Mouse (Mus musculus) left cerebral cortex, adult 2 months (tissue): Measurements from ENCODE around the gene Gabbr2. TPM values are rescaled to one million over a fixed set of nuclear protein-coding genes. Genes with fewer than 3 reads are reported as not detected.

Experiments used
- DNase-seq, 2 experiments: peaks; one replicate each; pipeline ENCODE4 v3.0.0; 2021 to 2022; ENCODE audit warnings: low spot score in 2 of 2, mixed read lengths in 1 of 2; ENCODE audit errors: extremely low spot score in 1 of 2
- H3K27ac ChIP-seq: fragments of 200-600 bp; 2 replicates; pipeline ENCODE4 v1.8.1; 2022
- H3K4me3 ChIP-seq: fragments of 200-600 bp; 2 replicates; pipeline ENCODE4 v1.8.1; 2022
- CTCF ChIP-seq: fragments of 200-600 bp; IDR thresholded peaks from 2 replicates; pipeline ENCODE4 v1.8.1; 2022; ENCODE audit warnings: antibody characterized with exemption, mild to moderate bottlenecking, moderate library complexity
- intact Hi-C: fragments of 180-260 bp; cut with DNase I; formaldehyde crosslinking; loops from one replicate; pipeline ENCODE4 v1.15.1; 2025
- total RNA-seq, 2 experiments: library from RNA; stranded (reverse); gene quantifications; 2 replicates each; pipeline ENCODE4 v1.2.3; 2021

Gene Gabbr2
- total RNA-seq, 2 experiments from 2014 or later: 258 to 266 TPM

DNA sequence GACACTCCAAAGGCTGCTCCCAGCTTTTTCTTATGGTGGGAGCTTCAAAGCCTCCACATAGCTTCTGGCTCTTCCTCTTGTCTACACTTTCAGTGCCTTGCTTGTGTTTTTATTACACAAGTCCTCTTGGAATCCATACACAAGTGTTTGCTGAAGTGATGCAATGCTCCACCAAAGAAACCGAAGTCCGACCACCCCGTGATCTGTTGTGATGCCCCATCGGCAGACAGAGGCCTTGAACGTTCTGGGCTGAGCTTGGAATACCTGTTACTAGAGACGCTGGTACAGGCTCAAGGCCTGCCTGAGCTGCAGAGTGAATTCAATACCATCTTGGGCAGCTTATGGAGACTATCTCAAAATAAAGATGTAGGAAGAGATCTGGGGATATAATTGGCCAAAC lies 3.9 kb downstream of the Gabbr2 start:
- no peak for DNase-seq
- Histone ChIP-seq H3K27ac (no peak overlapping the region), H3K4me3 (peak overlapping the region; percentile 16; the same call in 1 of the 2 replicates)
- intact Hi-C loops: no loop called here
- no peak for TF ChIP-seq CTCF

DNA sequence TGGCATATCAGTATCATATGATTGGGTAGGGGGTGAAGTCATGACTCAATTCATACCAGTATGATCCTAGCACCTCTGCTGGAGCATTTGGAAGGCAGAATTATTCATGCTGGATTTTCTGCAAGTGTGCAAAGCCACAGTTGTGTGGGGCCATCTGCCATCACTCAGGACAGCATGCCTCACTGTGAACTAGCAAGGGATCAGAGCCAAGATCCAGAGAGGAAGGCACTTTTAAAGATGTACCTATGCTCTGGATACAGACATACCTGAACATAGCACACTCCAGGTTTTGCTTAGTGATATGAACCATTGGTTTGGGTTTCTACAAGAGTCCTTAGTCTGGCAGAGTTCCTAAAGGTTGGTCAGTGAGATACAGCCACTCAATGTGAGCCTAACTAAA lies 5.6 kb downstream of the Gabbr2 start:
- no peak overlapping the region for H3K27ac ChIP-seq
- intact Hi-C loops: no loop called here
- H3K4me3 ChIP-seq: no peak overlapping the region
- DNase-seq: no peak
- no peak for TF ChIP-seq CTCF

DNA sequence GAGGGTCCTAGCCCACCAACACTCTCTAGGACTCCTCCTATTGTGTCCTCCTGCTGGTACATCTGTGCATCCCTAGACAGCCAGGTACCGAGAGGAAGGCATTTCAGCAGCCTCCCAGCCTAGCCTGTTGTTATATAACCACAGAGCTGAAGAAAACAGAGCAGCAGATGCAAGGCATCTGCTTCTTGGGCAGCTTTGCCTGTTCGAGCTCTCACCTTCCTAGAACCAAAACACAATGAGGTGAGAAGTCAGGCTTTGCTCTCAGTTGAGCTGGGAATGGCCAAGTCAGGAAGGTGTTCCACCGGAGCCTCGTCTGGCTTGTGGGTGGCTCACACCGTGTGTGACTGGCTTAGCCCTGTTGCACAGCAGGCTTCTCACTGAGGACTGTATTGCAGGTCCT lies 8.8 kb downstream of the Gabbr2 start:
- Histone ChIP-seq H3K27ac (peak overlapping the region; percentile 73), H3K4me3 (no peak overlapping the region)
- no peak for DNase-seq
- intact Hi-C loops: no loop called here
- TF ChIP-seq CTCF: no peak; the same call in 1 of the 2 replicates

DNA sequence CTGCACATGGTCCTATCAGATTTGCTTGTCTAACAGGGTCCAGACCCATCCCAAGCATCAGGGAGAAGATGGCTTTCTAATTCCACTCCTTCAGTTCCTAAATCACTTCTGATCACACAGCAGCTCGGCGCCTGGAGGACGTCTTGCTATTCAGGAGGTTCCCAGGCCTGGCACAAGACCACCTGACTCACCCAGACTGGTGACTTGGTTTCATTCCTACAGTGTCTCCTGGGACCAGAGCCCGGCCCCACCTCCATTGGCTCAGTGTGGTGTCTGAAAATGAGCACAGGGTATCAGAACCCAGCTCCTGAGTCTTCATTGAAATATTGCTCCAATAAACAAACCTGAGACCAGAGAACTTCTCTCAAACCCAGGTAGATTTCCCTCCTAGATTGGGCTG lies 9.6 kb downstream of the Gabbr2 start:
- intact Hi-C loops: no loop called here
- DNase-seq: peak in 1 of 2 experiments; percentile 48
- no peak for TF ChIP-seq CTCF
- H3K4me3 ChIP-seq: no peak overlapping the region
- H3K27ac ChIP-seq: peak overlapping the region; percentile 73

DNA sequence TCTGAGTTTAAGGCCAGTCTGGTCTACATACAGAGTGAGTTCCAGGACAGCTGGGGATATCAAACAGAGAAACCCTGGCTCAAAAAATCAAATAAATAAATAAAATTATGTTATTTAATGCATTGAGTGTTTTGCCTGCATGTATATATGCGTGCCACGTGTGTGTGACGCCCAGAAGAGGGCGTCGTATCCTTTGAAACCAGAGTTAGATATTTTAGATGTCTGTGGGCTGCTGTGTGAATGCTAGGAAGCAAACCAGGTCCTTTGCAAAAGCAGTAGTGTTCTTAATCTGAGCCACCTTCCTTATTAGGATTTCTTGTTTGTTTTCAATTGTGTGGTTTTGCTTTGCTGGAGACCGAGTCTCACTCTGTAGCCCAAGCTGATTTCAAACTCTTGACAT lies 13.3 kb downstream of the Gabbr2 start:
- TF ChIP-seq CTCF: no peak; the same call in 1 of the 2 replicates
- DNase-seq: no peak
- no peak overlapping the region for H3K4me3 ChIP-seq
- intact Hi-C loops: no loop called here
- H3K27ac ChIP-seq: no peak overlapping the region

DNA sequence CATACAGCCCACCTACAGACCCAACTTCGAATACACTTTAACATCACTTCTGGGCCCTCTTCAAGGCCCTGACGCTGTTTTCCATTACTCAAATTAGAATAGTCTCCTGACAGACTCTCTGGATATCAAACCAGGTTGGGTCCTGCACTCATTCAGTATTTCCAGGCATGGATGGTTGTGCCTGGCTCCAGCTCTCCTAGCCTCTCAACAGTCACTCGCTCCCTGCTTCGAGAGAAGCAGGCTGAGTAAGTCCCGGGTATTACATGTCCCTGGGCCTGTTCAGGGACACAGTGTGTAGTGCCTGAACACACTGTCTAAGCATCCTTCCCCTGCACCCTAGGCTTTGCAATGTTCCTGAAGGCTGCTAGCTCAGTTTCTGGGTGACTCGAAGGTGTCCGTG lies 14.5 kb downstream of the Gabbr2 start:
- no peak for TF ChIP-seq CTCF
- intact Hi-C loops: no loop called here
- H3K27ac ChIP-seq: peak overlapping the region; percentile 44
- DNase-seq: no peak
- H3K4me3 ChIP-seq: no peak overlapping the region

DNA sequence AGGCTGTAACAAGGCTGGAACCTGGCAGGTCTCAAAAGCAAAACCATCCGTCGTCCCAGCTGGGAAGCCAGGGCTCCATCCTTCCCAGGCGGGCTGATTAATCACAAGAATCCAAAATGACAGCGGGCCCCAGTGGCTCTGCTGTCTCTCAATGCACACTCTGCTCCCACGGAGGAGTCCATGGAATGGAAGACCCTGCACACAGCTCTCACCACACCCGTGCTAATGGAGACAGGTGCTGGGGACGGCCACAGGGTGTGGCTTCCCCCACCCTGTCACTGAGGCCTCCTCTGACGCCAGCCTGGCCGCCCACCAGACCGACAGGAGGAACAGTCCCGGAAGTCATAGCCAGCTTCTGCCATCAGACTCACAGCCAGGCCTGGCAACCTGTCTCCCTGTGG lies 15.0 kb downstream of the Gabbr2 start:
- intact Hi-C loops: no loop called here
- no peak overlapping the region for H3K4me3 ChIP-seq
- H3K27ac ChIP-seq: peak overlapping the region; percentile 7; the same call in 1 of the 2 replicates
- no peak for TF ChIP-seq CTCF
- peak in 1 of 2 experiments; percentile 45 for DNase-seq

DNA sequence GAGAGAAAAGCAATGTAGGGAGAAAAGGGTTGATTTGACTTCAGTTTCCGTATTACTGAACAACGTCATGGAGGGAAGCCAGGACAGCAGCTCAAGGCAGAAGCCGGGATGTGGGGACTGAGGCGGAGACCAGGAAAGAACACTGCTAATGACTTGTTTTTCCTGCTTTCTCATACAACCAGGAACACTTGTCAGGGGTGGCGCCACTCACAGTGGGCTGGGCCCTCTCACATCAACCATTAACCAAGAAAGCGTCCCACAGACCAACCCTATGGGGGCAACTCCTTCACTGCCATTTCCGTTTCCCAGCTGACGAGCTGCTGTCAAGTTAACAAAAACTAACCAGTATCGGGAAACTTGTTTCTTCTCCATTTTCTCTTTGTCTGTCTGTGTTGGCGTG lies 18.4 kb downstream of the Gabbr2 start:
- Histone ChIP-seq H3K27ac (no peak overlapping the region), H3K4me3 (no peak overlapping the region)
- no peak for TF ChIP-seq CTCF
- intact Hi-C loops: no loop called here
- DNase-seq: no peak

DNA sequence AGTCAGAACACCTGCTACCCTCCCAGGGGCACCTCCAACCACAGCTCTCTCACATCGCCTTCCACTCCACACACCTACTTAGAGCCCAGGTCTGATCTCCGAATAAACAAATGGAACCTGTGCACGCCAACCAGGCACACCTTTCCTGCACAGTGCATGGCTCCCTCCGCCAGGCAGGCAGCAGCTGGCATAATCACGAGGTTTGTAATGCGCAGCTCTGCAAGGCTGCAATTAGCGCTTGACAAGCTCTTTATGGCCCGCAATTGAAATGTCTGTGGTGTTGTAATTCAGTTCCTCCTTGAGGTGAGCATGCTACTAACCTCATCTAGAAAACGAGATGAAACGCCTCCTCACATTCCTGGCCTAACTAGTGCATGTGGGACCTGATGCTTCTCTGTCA lies 23.7 kb downstream of the Gabbr2 start:
- no peak for TF ChIP-seq CTCF
- intact Hi-C loops: no loop called here
- Histone ChIP-seq H3K4me3 (no peak overlapping the region), H3K27ac (no peak overlapping the region)
- no peak for DNase-seq

DNA sequence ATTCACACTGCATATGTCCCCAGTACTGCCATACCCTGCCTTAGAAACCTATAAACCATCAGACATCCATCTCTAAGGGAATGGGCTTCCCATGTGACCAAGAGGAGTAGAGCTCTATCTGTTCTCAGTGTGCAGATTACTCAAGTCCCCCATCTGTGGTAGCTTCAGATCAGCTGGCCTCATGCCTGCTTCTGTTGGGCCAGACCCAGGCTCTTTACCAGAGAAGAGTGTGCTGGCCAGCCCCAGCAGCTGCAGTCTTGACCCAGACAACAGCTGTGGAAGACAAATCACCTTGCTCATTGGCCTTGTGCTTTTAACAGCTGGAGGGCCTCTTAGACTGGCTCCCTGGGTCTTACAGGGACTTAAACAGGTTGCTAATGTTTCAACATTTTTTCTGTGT lies 25.1 kb downstream of the Gabbr2 start:
- H3K4me3 ChIP-seq: no peak overlapping the region
- intact Hi-C loops: no loop called here

DNA sequence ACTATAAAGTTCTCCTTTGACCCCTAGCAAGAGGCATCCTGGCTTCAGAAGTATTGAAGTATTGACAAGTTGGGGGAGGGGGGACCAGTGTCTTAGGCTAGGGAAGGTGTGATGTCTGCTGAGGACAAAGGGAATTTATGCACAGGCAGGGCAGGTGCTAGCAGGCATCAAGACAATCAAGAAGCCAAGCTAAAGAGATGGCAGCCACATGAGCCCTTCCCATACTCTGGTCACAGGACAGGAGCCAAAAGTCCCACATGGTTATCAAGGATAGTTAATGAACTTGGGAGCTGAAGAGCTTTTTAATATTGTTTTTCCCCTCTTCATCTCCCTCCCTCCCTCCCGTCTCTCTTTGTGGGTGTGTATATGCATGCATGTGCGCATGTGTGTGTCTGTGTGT lies 30.3 kb downstream of the Gabbr2 start:
- Histone ChIP-seq H3K27ac (no peak overlapping the region), H3K4me3 (no peak overlapping the region)
- DNase-seq: no peak
- intact Hi-C loops: no loop called here
- TF ChIP-seq CTCF: no peak

More for the DNA sequence above, 25.1 kb downstream of the Gabbr2 start:
- H3K27ac ChIP-seq: no peak overlapping the region
- no peak for TF ChIP-seq CTCF
- DNase-seq: no peak

DNA sequence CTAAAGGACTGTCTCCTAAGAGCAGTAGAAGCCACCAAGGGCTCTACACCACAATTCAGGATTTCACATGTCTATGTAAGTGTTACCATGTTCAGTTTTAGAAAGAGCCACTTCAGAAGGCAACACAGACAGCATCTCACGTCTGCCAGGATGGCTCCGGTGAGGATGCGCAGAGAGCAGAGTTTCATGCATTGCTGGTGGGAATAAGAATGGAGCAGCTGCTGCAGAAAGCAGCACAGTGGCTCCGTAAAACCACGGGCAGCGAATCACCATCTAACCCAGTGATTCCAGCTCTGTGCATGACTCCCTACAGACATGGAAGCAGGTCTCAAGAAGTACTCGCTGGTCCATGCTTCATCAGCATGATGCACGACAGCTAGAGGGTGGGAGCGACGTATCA lies 31.5 kb downstream of the Gabbr2 start:
- no peak overlapping the region for H3K27ac ChIP-seq
- intact Hi-C loops: no loop called here
- DNase-seq: no peak

DNA sequence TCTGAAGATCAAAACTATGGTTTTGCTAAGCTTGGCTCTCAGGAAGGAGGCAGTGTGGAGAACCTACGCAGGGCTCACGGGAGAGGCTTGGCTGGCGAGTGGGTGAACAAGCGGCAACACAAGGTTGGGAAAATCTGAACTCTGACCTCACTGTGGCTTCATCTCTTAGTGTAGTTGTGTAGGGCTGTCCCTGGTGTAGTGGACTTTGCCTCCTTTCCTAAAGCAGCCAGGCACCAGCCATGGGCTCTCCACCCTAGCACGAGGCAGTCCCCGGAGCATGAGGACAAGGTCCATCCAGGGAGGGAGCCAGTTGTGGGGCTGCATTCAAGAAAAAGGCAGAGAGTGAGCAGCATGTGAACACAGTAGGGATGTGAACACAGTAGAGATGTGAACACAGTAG lies 31.9 kb downstream of the Gabbr2 start:
- no peak for DNase-seq
- intact Hi-C loops: no loop called here
- TF ChIP-seq CTCF: no peak
- Histone ChIP-seq H3K27ac (no peak overlapping the region), H3K4me3 (no peak overlapping the region)

More for the DNA sequence above, 31.5 kb downstream of the Gabbr2 start:
- no peak overlapping the region for H3K4me3 ChIP-seq
- no peak for TF ChIP-seq CTCF

DNA sequence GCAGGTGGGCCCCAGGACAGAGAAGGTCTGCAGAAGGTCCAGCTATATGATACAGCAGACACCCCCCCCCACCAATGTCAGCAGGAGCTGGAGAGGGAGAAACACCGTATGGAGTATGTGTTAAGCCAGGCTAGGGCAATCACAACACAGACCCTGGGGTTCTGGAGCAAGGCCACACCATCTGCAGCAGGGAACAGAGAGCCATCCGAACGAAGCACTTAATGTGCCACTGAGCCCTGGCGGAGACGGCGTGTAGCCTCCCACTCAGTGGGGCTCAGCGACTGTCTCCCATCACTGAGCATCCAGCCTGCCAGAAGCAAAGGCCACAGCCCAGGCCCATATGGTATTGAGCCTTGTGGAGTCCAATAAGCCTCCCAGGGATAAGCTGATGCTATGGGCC lies 33.7 kb downstream of the Gabbr2 start:
- Histone ChIP-seq H3K27ac (peak overlapping the region; percentile 44; the same call in 1 of the 2 replicates), H3K4me3 (no peak overlapping the region)
- intact Hi-C loops: no loop called here
- no peak for TF ChIP-seq CTCF
- no peak for DNase-seq
